Mouse (Mus musculus): ENCODE results near the gene Add2. TPM values are rescaled to one million over a fixed set of nuclear protein-coding genes. Genes with fewer than 3 reads are reported as not detected.

The Add2 gene
- polyA plus RNA-seq, 1 experiment from 2014 or later: not detected

- H3K36me3 ChIP-seq (ENCODE audit: inconsistent target): no peaks in the 10 kb centered on the region
- WGBS (ENCODE audit: missing documents): 43% methylated on average over 7 of the region's 7 CpGs
- no peak overlapping the region for H3K4me3 ChIP-seq (ENCODE audit: inconsistent target)
- no peak overlapping the region for H3K27ac ChIP-seq
- no peaks in the 10 kb centered on the region for H3K79me2 ChIP-seq (ENCODE audit: inconsistent target)
These were observed 30.8 kb downstream of the Add2 start for GRCm38 (mm10) chr6:86059151-86059853.

GRCm38 (mm10) chr6:86060170-86060569, 31.7 kb downstream of the Add2 start:
- Histone ChIP-seq H3K36me3 (ENCODE audit: inconsistent target) (no peaks in the 10 kb centered on the region), H3K4me3 (ENCODE audit: inconsistent target) (no peak overlapping the region), H3K27ac (no peak overlapping the region), H3K79me2 (ENCODE audit: inconsistent target) (no peaks in the 10 kb centered on the region)
- 93% methylated on average over 3 of the region's 3 CpGs for WGBS (ENCODE audit: missing documents)

GRCm38 (mm10) chr6:86062226-86062625, 33.7 kb downstream of the Add2 start:
- WGBS (ENCODE audit: missing documents): 84% methylated on average over 5 of the region's 5 CpGs
- H3K4me3 ChIP-seq (ENCODE audit: inconsistent target): no peak overlapping the region
- H3K79me2 ChIP-seq (ENCODE audit: inconsistent target): no peaks in the 10 kb centered on the region
- H3K27ac ChIP-seq: no peak overlapping the region
- H3K36me3 ChIP-seq (ENCODE audit: inconsistent target): no peaks in the 10 kb centered on the region

GRCm38 (mm10) chr6:86062684-86063083, 34.2 kb downstream of the Add2 start:
- Histone ChIP-seq H3K79me2 (ENCODE audit: inconsistent target) (no peaks in the 10 kb centered on the region), H3K4me3 (ENCODE audit: inconsistent target) (no peak overlapping the region), H3K27ac (no peak overlapping the region), H3K36me3 (ENCODE audit: inconsistent target) (no peaks in the 10 kb centered on the region)
- 100% methylated on average over 2 of the region's 2 CpGs for WGBS (ENCODE audit: missing documents)

- no peak overlapping the region for H3K4me3 ChIP-seq (ENCODE audit: inconsistent target)
- H3K79me2 ChIP-seq (ENCODE audit: inconsistent target): no peaks in the 10 kb centered on the region
- 91% methylated on average over 6 of the region's 6 CpGs for WGBS (ENCODE audit: missing documents)
- H3K36me3 ChIP-seq (ENCODE audit: inconsistent target): no peaks in the 10 kb centered on the region
- H3K27ac ChIP-seq: no peak overlapping the region
These were observed 36.0 kb downstream of the Add2 start for GRCm38 (mm10) chr6:86064318-86065016.

- Histone ChIP-seq H3K27ac (no peak overlapping the region), H3K79me2 (ENCODE audit: inconsistent target) (no peaks in the 10 kb centered on the region), H3K4me3 (ENCODE audit: inconsistent target) (no peak overlapping the region), H3K36me3 (ENCODE audit: inconsistent target) (no peaks in the 10 kb centered on the region)
- WGBS (ENCODE audit: missing documents): 81% methylated on average over 6 of the region's 6 CpGs
These were observed 38.2 kb downstream of the Add2 start for GRCm38 (mm10) chr6:86066727-86067126.

- H3K27ac ChIP-seq: no peak overlapping the region
- 76% methylated on average over 5 of the region's 5 CpGs for WGBS (ENCODE audit: missing documents)
- H3K36me3 ChIP-seq (ENCODE audit: inconsistent target): no peaks in the 10 kb centered on the region
- H3K4me3 ChIP-seq (ENCODE audit: inconsistent target): no peak overlapping the region
- H3K79me2 ChIP-seq (ENCODE audit: inconsistent target): no peaks in the 10 kb centered on the region
These were observed 38.7 kb downstream of the Add2 start for GRCm38 (mm10) chr6:86067145-86067544.

GRCm38 (mm10) chr6:86069009-86069408, 40.5 kb downstream of the Add2 start:
- Histone ChIP-seq H3K36me3 (ENCODE audit: inconsistent target) (no peaks in the 10 kb centered on the region), H3K27ac (no peak overlapping the region), H3K79me2 (ENCODE audit: inconsistent target) (no peaks in the 10 kb centered on the region), H3K4me3 (ENCODE audit: inconsistent target) (no peak overlapping the region)
- WGBS (ENCODE audit: missing documents): 86% methylated on average over 5 of the region's 5 CpGs

- H3K36me3 ChIP-seq (ENCODE audit: inconsistent target): no peaks in the 10 kb centered on the region
- H3K27ac ChIP-seq: no peak overlapping the region
- no peak overlapping the region for H3K4me3 ChIP-seq (ENCODE audit: inconsistent target)
- 80% methylated on average over 3 of the region's 3 CpGs for WGBS (ENCODE audit: missing documents)
- H3K79me2 ChIP-seq (ENCODE audit: inconsistent target): no peaks in the 10 kb centered on the region
These were observed 41.4 kb downstream of the Add2 start for GRCm38 (mm10) chr6:86069856-86070255.

- Histone ChIP-seq H3K27ac (no peak overlapping the region), H3K4me3 (ENCODE audit: inconsistent target) (no peak overlapping the region), H3K79me2 (ENCODE audit: inconsistent target) (no peaks in the 10 kb centered on the region), H3K36me3 (ENCODE audit: inconsistent target) (no peaks in the 10 kb centered on the region)
- 88% methylated on average over 7 of the region's 7 CpGs for WGBS (ENCODE audit: missing documents)
These were observed 41.8 kb downstream of the Add2 start for GRCm38 (mm10) chr6:86070277-86070676.

- no peak overlapping the region for H3K27ac ChIP-seq
- WGBS (ENCODE audit: missing documents): 55% methylated on average over 3 of the region's 3 CpGs
- H3K36me3 ChIP-seq (ENCODE audit: inconsistent target): no peaks in the 10 kb centered on the region
- H3K4me3 ChIP-seq (ENCODE audit: inconsistent target): no peak overlapping the region
- H3K79me2 ChIP-seq (ENCODE audit: inconsistent target): no peaks in the 10 kb centered on the region
These were observed 45.4 kb downstream of the Add2 start for GRCm38 (mm10) chr6:86073882-86074281.

- Histone ChIP-seq H3K36me3 (ENCODE audit: inconsistent target) (no peaks in the 10 kb centered on the region), H3K27ac (no peak overlapping the region), H3K4me3 (ENCODE audit: inconsistent target) (no peak overlapping the region), H3K79me2 (ENCODE audit: inconsistent target) (no peaks in the 10 kb centered on the region)
- 74% methylated on average over 7 of the region's 8 CpGs for WGBS (ENCODE audit: missing documents)
These were observed 46.2 kb downstream of the Add2 start for GRCm38 (mm10) chr6:86074538-86075204.

- Histone ChIP-seq H3K36me3 (ENCODE audit: inconsistent target) (no peaks in the 10 kb centered on the region), H3K4me3 (ENCODE audit: inconsistent target) (no peak overlapping the region), H3K27ac (no peak overlapping the region), H3K79me2 (ENCODE audit: inconsistent target) (no peaks in the 10 kb centered on the region)
- 100% methylated on average over 2 of the region's 2 CpGs for WGBS (ENCODE audit: missing documents)
These were observed 48.0 kb downstream of the Add2 start for GRCm38 (mm10) chr6:86076525-86076924.

GRCm38 (mm10) chr6:86077880-86078279, 49.4 kb downstream of the Add2 start:
- Histone ChIP-seq H3K36me3 (ENCODE audit: inconsistent target) (no peaks in the 10 kb centered on the region), H3K27ac (no peak overlapping the region), H3K79me2 (ENCODE audit: inconsistent target) (no peaks in the 10 kb centered on the region), H3K4me3 (ENCODE audit: inconsistent target) (no peak overlapping the region)
- WGBS (ENCODE audit: missing documents): 84% methylated on average over 5 of the region's 5 CpGs

- WGBS (ENCODE audit: missing documents): 100% methylated on average over 1 of the region's 1 CpGs
- H3K4me3 ChIP-seq (ENCODE audit: inconsistent target): no peak overlapping the region
- H3K27ac ChIP-seq: no peak overlapping the region
- no peaks in the 10 kb centered on the region for H3K79me2 ChIP-seq (ENCODE audit: inconsistent target)
- H3K36me3 ChIP-seq (ENCODE audit: inconsistent target): no peaks in the 10 kb centered on the region
These were observed 50.0 kb downstream of the Add2 start for GRCm38 (mm10) chr6:86078361-86079010.
